Mouse (Mus musculus) neutrophil, adult 5-6 weeks (primary cell): ENCODE results near the gene Fyn. TPM values are rescaled to one million over a fixed set of nuclear protein-coding genes. Genes with fewer than 3 reads are reported as not detected.

Experiments used
- ATAC-seq: fragments of 151-379, 151-347 bp; 2 replicates; pipeline ENCODE4 v1.8.0; 2017; ENCODE audit warnings: mild to moderate bottlenecking, moderate TSS enrichment; ENCODE audit not compliant: insufficient number of reproducible peaks, poor library complexity, low FRiP score, severe bottlenecking; ENCODE audit errors: extremely low read depth
- total RNA-seq: library from RNA; stranded (forward); fragments of 200-1000 nt; gene quantifications from 2 replicates; pipeline ENCODE4 v1.2.3, GENCODE M21; 2017

The Fyn gene
- total RNA-seq, 1 experiment from 2014 or later: 56.6 TPM

DNA sequence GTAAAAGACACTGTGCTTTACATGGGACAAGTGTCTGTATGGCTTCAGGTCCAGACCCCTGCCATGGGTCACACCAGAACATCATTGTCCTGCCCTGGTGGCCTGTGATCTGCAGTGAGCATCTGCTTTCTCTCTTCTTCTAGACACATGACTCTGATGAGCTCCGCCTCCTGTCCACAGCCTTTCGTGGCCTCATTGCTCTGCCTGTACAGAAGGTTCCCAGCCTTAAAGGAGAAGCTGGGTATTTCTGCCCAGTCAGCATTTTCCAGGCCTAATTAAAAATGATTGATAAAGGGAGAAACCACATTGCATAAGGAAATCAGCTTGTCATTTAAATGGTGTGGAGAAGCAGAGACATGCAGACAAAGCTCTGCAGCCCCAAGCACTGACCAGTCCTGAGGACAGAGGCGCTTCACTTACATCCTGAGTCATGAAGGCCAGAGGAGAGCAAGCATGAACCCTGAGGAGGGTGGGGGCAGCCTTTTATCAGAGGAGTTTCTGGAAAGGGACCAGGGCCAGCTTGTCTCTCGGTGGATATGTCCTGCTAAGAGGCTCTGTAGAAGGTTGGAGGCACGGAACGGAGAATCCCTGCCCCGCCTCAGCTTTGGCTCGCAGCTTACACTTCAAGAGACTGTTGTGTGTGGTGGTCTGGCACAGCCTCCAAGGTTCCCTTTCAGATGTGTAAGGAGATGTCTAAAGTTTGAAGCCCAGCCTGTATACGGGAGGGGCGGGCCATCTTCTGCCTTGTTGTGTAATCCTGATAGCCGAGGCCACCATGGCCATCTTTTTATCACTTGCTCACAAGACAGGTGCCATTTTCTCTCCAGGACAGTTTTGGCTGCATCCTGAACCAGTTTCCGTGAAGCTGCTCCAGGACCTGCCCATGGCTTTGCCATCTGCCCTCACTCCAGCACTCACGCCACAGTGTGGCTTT is 90.4 kb downstream of the Fyn start:
- ATAC-seq: no peak

DNA sequence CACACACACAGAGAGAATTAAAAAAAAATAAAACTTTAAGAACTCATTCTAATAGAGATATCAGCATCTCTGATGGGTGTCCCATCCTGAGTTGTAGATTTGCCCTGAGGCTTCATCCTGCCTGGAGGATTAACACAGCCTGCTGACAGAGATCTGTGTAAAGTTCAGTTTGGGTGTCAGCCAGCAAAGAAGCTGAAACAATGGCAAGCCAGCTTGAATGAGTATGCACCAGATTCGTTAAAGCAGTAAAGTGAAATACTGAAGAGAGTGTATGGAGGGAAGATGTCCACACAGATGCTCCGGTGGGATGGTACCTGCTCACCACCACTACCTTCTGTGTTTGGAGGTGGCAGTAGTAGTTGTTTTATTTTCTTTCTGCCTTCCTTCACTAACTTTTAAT is 92.0 kb downstream of the Fyn start:
- no peak for ATAC-seq

DNA sequence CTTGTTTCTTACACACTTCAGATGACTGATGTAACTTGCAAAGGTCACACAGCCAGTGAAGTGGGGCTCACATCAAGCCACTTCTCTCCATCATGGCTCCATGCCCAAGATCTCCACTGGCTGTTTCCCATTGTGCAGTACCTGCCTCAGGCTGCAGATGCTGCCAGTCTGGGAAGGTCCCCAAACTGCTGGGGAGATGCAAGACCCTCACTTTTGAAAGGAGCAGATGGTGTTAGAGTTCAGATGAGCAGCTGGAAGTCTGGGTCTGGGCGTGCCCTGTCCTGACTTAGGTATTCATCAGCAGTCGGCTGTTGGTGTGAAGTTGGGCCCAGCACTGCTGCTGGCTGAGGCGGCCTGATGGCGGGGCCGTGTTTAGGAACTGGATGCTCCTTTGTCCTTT is 93.3 kb downstream of the Fyn start:
- ATAC-seq: no peak

DNA sequence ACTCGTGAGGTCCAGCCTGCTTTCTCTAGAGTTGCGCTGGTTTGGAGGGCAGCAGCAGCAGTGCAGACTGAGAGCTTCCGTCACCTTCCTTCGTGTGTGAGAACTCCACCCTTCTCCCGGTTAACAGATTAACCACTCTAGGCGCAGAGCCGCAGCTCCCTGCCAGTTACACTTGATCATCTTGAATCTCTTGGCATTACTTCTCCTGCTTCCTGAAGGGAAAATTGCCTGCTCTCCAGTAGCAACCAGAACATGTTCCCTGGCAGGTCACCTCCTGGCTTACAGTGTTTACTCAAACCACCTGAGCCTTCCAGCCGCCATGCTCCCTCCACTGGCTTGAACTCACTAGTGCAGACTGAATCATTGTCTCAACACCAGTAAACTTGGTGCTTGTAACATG is 94.1 kb downstream of the Fyn start:
- ATAC-seq: no peak

DNA sequence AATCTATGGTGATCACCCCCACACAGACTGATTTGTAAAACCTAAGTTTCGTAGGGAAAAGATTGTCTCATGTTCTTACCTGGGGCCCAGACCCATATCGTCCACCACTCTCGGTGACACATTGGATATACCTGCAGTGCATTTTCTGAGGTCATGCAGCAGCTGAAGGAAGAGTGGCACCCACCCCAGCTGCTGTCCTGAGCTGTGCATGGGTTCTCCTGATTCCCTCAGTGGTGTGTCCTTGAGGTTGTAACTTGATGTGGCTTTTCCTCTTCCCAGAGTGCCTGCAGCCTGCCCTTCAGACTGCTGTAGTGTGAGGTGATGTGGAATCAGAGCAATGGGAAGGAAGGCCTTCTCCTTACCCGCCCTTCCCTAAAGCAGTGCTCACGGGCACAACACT is 95.7 kb downstream of the Fyn start:
- ATAC-seq: no peak

DNA sequence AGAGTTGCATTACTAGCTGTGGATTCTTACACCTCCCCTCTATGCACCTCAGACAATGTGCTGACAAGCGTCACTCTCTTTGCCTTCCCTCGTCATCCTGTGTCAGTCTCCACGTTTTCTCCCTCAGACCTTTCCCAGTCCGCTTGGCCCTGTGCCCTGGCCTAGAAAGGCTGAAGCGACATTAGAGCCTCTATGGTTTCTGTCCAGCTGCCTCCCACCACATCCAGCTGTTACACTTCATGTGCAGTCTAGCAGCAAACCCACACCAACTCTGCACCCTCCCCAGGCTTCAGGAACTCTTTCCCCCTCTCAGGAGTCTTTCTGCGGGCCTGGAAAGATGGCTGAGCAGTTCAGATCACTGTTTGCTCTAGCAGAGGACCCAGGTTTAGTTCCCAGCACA is 98.7 kb downstream of the Fyn start:
- no peak for ATAC-seq

DNA sequence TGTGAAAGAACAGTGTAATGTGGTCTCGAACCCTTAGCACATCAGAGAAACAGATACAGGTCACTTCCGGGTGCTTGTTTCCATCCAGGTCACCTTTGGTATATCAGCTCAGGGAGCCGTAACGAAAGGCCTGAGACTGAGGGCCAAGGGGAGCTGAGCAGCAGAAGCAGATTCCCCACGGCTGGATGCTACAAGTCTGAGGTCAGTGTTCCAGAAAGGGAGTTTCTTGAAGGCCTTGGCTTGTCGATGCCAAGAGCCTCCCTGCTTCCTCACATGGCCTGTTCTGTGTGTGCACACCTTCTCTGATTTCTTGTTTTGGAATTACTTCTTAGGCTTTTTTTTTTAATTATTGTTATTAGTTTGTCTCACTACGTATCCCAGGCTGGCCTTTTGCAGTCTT is 99.2 kb downstream of the Fyn start:
- no peak for ATAC-seq

DNA sequence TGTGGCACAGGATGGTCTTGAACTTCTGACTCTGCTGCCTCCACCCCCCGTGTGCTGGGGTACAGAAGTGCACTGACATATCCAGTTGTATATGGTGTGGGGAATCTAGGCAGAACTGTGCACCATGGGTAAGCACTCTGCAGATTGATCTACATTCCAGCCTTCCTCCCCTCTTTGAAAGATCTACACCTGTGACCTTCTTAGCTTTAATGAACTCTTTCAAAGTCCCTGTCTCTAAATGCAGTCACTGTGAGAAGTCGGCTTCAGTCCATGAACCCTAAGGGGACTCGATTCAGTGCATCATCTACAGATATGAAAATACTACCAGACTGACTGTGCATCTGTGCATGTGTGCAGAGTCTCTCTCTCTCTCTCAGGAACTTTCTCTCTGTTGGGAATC is 99.9 kb downstream of the Fyn start:
- no peak for ATAC-seq

DNA sequence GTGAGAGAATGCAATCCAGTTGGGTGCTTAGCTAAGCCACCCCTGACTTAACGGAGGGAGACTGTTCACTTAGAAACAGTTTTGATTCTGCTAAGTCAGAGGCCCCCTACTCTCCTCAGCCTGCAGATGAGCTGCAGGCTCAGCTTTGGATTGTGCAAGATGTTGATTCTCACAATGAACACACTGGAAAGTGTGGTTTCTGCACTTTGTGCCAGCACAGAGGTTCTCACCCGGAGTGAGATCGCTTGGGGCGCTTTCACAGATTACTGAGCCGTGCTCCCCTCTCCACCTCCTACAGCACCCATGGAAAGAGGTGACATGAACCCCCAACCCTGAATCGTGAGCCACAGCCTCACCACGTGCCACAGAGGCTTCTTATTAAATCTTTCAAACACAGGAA is 100.7 kb downstream of the Fyn start:
- ATAC-seq: no peak

DNA sequence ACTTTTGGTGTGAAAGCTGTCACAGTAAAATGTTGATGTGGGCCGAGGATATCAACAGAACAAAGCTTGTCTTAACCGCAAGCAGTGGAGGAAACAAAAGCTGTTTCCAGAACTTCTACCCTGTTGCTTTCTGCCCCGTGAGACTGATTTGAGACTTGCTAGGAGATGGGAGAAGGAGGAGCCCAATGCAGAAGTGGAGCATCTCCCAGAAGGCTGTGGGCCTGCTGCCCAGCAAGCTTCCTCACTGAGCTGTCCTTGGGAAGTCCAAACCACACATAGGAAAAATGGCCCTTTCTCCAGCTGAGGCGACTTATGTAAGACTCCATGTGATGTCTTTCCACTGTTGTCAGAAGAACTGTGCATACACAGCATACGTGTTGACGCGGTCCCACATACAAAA is 101.7 kb downstream of the Fyn start:
- no peak for ATAC-seq

DNA sequence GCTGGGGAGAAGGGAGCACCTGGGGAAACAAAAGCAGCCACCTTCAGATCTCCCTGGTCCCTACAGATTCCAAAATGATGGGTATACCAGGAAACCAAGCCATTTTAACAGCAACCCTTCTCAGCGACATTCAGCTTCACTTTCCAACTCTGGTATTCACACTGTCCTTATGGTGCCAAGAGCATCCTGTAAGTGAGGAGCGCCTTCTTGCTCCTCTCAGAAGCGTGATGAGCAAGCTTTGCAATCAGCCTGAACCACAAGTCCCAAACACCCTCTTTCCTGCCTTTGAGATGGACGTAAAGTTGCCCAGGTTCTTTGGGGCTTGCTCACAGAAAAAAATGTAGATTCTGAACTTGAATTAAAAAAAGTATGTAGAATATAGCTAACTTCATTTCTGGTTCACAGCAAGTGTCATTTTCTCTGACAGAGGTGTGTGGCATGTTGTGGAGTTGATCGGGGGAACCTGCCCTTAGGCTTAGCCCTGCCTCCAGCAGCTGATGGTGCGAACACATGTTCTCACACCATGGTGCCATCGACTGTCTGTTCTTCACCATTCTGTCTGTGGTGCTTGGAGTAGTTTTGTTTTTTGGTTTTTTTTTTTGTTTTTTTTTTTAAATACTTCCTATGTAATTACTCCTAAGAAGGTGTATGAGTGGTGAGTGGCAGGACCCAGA is 102.5 kb downstream of the Fyn start:
- ATAC-seq: no peak

DNA sequence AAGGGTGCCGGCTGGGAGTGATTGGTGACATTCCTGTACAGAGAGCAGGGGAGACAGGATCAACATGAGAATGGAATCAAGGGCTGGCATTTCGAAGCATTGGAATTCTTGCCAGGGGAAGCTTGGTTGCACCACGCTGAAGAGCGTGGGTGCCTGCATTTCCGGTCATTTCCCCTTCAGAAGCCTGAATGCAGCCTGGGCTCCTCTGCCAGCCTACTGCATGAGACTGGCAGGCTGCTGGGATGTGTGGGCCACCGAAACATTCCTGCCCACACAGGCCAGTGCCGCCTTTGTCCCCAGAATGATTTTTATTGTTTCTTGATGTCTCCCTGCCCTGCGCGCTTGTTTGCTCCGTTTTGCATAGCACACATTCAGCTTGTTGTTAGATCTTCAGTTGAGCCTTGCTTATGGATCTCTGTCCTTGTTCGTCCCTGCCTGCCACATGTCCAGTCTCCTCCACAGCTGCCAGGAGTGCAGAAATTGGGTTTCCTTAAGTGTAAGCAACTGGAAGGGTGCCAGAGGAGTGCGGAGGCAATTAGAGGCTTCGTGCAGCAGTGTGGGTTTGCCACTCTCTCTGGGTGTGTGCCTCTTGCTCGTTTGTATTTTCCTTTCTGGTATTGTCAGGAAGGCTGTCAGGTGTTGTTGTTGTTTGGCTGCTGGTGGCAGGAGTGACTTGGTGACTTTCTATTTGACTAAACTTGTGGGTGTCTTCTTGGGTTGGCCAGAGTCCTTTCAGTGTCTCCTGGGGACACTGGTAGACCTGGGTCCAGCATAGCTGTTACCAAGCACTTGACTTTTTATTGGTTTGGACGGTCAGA is 103.3 kb downstream of the Fyn start:
- no peak for ATAC-seq

DNA sequence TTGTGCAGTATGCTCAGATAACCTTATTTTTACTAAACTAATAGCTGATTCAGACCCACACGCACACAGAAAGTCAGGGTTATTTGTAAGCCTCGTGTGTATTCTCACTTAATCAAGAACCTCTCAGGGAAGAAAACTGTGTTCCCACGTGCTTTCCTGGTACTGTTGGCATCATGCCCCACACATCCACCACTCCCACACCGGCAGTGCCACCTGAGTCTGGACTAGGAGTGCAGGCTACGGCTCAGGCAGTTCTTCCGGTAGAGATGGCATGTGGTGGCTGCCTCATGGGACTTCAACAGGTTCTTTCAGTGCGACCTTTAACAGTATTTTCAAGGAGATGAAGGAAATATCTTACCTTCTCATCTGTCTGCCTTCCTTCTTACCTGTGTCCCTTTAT is 104.3 kb downstream of the Fyn start:
- ATAC-seq: no peak

DNA sequence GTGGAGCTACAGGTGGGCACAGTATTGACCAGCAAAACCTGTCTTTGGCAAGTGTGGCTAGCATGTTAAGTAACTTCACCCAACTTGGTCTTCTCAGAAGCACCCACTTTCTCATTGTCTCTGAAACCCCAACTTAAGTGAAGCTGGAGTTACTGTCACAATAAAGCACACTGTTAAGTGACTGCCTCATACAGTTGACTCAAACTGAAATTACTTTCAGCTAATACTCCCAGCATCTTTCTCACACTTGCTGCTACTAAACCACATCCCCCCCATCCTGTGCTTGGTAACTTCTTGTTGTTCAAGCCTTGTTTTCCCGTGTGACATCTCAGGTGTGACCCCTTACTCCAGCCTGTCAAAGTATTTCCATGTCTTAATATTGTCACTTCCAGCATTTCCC is 110.7 kb downstream of the Fyn start:
- ATAC-seq: no peak

DNA sequence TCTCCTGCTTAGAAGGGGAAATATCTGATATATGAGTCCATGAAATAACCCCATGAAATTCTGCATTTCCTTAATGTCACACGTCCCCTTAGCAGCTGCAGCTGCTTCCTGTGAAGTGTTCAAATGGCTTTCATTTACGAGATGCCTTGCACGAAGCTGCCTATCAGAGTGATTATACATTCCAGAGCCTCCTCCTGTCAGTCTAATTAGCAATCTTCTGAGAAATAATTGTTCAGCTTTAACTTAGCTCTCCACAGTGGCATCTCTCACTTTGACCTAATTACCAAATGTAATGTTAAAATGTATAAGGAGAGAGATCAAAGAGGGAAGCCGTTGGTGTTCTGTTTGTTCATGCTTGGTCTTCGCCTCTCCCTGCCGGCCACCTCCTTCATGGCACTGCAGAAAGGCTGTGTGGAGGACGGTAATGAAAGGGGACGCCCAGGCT is 115.7 kb downstream of the Fyn start:
- ATAC-seq: no peak

DNA sequence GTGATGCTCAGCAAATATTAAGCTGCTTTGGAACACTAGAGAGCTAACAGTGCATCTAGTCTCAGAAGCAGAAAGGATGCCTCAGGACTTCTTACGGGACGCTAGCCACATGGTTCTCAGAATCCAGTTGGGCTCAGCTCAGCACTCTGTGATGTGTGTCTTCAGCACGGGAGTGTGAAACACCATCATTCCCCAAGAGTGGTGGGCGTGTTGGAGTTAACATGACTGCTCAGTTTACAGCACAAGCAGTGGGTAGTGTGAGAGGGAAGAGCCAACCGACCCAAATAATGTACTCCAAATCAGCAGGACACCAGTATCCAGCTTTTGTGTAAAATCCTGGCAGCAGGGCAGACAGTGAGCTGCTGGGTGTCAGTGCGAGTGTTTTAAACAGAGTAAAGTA is 116.2 kb downstream of the Fyn start:
- no peak for ATAC-seq

DNA sequence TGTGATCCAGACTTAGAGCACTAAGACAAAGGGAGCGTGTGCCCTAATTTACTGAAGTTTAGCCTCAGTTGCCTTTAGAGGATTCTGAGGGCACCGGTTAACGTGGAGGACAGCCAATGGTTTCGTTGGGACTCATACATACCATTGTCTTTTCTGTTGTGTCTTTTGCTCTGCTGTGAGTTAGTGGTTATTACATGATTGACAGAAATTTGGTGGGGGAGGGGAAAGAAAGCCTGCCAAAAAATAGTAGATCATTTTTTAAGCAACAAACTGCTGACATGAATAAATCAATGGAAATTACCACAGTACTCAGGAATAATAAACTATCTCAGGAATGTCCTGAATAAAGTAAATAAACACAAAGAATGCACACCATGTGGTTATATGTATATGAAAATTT is 117.3 kb downstream of the Fyn start:
- ATAC-seq: no peak

DNA sequence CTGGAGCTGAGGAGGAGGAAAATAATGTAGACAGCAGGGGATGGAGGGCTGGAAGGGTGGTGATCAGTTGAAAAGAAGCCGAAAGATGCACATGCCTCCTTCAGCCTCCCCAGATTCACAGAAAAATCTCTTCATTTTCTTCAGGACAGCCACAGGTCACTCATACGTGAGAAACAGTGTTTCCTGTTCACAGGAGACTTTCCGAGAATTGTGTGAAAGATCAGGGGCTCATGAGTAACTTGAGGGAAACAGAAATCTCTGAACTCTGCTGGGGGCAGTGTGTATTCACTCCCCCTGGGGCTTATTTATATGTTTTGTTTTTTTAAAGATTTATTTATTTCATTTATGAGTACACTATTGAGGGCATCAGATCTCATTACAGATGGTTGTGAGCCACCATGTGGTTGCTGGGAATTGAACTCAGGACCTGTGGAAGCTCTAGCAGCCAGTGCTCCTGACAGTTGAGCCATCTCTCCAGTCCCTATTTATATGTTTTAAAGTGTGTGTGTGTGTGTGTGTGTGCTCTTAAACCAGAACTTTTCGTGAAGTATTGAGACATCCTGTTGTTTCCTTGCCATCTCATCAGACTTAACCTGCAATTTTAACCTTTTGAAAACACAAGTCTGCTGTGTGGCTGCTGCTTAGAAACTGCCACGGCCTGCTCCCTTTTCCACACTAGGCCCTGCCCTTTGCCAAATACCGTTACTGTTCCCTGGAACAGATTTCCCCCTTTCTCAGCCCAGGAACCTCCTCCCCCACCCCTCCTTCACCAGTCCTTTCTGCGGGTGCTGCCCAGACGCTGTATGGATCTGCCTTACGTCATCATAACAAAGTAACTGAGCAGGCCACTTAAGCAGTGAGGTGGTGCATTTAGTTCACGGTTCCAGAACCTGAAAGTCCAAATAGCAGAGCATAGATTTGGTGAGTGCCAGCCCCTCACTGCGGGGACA is 118.1 kb downstream of the Fyn start:
- no peak for ATAC-seq
